Mouse (Mus musculus) hindbrain, embryonic 16.5 days (tissue): Measurements from ENCODE around the gene Igf2r. TPM values are rescaled to one million over a fixed set of nuclear protein-coding genes. Genes with fewer than 3 reads are reported as not detected.

ENCODE experiments used
- ATAC-seq: fragments of 200-750 bp; cut with Nextera tagmentation; 2 replicates; pipeline ENCODE4 v1.8.0; 2017; ENCODE audit warnings: moderate TSS enrichment, moderate library complexity
- H3K27ac ChIP-seq: fragments of 300-500 bp; sonication (generic); 2 replicates; pipeline ENCODE4 v1.5.1; 2014; ENCODE audit warnings: low read depth, mild to moderate bottlenecking, control low read depth, low read length, moderate library complexity
- H3K27me3 ChIP-seq: fragments of 300-500 bp; sonication (generic); replicated peaks from 2 replicates; pipeline ENCODE4 v1.6.1; 2014; ENCODE audit warnings: low read length; ENCODE audit not compliant: control insufficient read depth, insufficient read depth
- H3K36me3 ChIP-seq: fragments of 300-500 bp; sonication (generic); 2 replicates; pipeline ENCODE4 v1.6.1; 2014; ENCODE audit warnings: mild to moderate bottlenecking, low read length, moderate library complexity, mixed read lengths; ENCODE audit not compliant: control insufficient read depth, insufficient read depth
- H3K4me1 ChIP-seq: fragments of 300-500 bp; sonication (generic); 2 replicates; pipeline ENCODE4 v1.6.1; 2014; ENCODE audit warnings: low read depth, low read length; ENCODE audit not compliant: control insufficient read depth, insufficient read depth
- H3K4me2 ChIP-seq: fragments of 300-500 bp; sonication (generic); 2 replicates; pipeline ENCODE4 v1.6.1; 2014; ENCODE audit warnings: mild to moderate bottlenecking, low read length, control low read depth, moderate library complexity
- H3K4me3 ChIP-seq: fragments of 300-500 bp; sonication (generic); 2 replicates; pipeline ENCODE4 v1.5.1; 2014; ENCODE audit warnings: mild to moderate bottlenecking, low read length, control low read depth, moderate library complexity
- H3K9ac ChIP-seq: fragments of 300-500 bp; sonication (generic); 2 replicates; pipeline ENCODE4 v1.6.1; 2014; ENCODE audit warnings: low read depth, mild to moderate bottlenecking, control low read depth, low read length, moderate library complexity
- H3K9me3 ChIP-seq: fragments of 300-500 bp; sonication (generic); 2 replicates; pipeline ENCODE4 v1.6.1; 2014; ENCODE audit warnings: mild to moderate bottlenecking, low read length, moderate library complexity; ENCODE audit not compliant: control insufficient read depth
- WGBS: fragments of 180-500 bp; shearing (Covaris S2); extraction: QIAGEN DNeasy Blood & Tissue Kit; methylation state at CpG from one replicate; pipeline ENCODE4 v1.1.7; 2014; 5-methylcytosine and 5-hydroxymethylcytosine counted together
- polyA plus RNA-seq: library from polyadenylated mRNA; unstranded; fragments of >200 nt; fragmentation: Nextera tagmentation; extraction: Ambion mirVana; gene quantifications from 2 replicates; pipeline ENCODE4 v1.2.1, GENCODE M21; 2015

The Igf2r gene
- polyA plus RNA-seq, 1 experiment from 2014 or later, result 6.4 TPM

- WGBS, result 81% methylated on average over 6 of the region's 6 CpGs
- H3K4me2 ChIP-seq, result peak overlapping the region; percentile 76
- no peak for ATAC-seq
These were observed 2.1 kb downstream of the Igf2r start for GRCm38 (mm10) chr17:12767294-12767852.

GRCm38 (mm10) chr17:12763412-12763811 lies 6.1 kb downstream of the Igf2r start:
- WGBS, result 95% methylated on average over 2 of the region's 2 CpGs
- Histone ChIP-seq H3K9ac (no peak overlapping the region), H3K9me3 (no peaks in the 10 kb centered on the region), H3K4me3 (no peak overlapping the region), H3K4me1 (peaks cover 21% of the 10 kb centered on the region), H3K36me3 (no peaks in the 10 kb centered on the region), H3K27me3 (no peaks in the 10 kb centered on the region), H3K4me2 (no peak overlapping the region), H3K27ac (no peak overlapping the region)
- ATAC-seq, result no peak

More at GRCm38 (mm10) chr17:12767294-12767852, 2.1 kb downstream of the Igf2r start:
- no peaks in the 10 kb centered on the region for H3K9me3 ChIP-seq
- H3K36me3 ChIP-seq, result no peaks in the 10 kb centered on the region
- peaks cover 20% of the 10 kb centered on the region for H3K4me1 ChIP-seq
- no peaks in the 10 kb centered on the region for H3K27me3 ChIP-seq
- H3K27ac ChIP-seq, result no peak overlapping the region
- H3K4me3 ChIP-seq, result no peak overlapping the region
- no peak overlapping the region for H3K9ac ChIP-seq

- no peaks in the 10 kb centered on the region for H3K9me3 ChIP-seq
- H3K4me3 ChIP-seq, result no peak overlapping the region
- 79% methylated on average over 10 of the region's 10 CpGs for WGBS
- H3K27me3 ChIP-seq, result no peaks in the 10 kb centered on the region
- H3K9ac ChIP-seq, result no peak overlapping the region
- H3K27ac ChIP-seq, result no peak overlapping the region; the same call in 1 of the 2 replicates
- no peaks in the 10 kb centered on the region for H3K36me3 ChIP-seq
- ATAC-seq, result no peak
- no peak overlapping the region for H3K4me2 ChIP-seq
- H3K4me1 ChIP-seq, result peaks cover 7% of the 10 kb centered on the region; the same call in 1 of the 2 replicates
These were observed 8.9 kb downstream of the Igf2r start for GRCm38 (mm10) chr17:12760355-12761146.

GRCm38 (mm10) chr17:12759646-12760074 lies 9.8 kb downstream of the Igf2r start:
- 57% methylated on average over 8 of the region's 8 CpGs for WGBS
- Histone ChIP-seq H3K36me3 (no peaks in the 10 kb centered on the region), H3K4me3 (no peak overlapping the region), H3K27me3 (no peaks in the 10 kb centered on the region), H3K27ac (no peak overlapping the region; the same call in 1 of the 2 replicates), H3K4me2 (no peak overlapping the region), H3K9me3 (no peaks in the 10 kb centered on the region), H3K9ac (no peak overlapping the region), H3K4me1 (peaks cover 7% of the 10 kb centered on the region; the same call in 1 of the 2 replicates)
- peak; percentile 41; the same call in 1 of the 2 replicates for ATAC-seq

GRCm38 (mm10) chr17:12758701-12759455 lies 10.6 kb downstream of the Igf2r start:
- H3K9ac ChIP-seq, result no peak overlapping the region
- H3K4me2 ChIP-seq, result no peak overlapping the region
- H3K36me3 ChIP-seq, result no peaks in the 10 kb centered on the region
- H3K27ac ChIP-seq, result no peak overlapping the region
- no peaks in the 10 kb centered on the region for H3K9me3 ChIP-seq
- no peak overlapping the region for H3K4me3 ChIP-seq
- no peak for ATAC-seq
- peaks cover 7% of the 10 kb centered on the region; the same call in 1 of the 2 replicates for H3K4me1 ChIP-seq
- WGBS, result 90% methylated on average over 12 of the region's 12 CpGs
- no peaks in the 10 kb centered on the region for H3K27me3 ChIP-seq

GRCm38 (mm10) chr17:12757990-12758389 lies 11.5 kb downstream of the Igf2r start:
- ATAC-seq, result peak; percentile 53; the same call in 1 of the 2 replicates
- no peak overlapping the region for H3K9ac ChIP-seq
- H3K27me3 ChIP-seq, result no peaks in the 10 kb centered on the region
- no peak overlapping the region for H3K4me3 ChIP-seq
- no peaks in the 10 kb centered on the region for H3K36me3 ChIP-seq
- peaks cover 7% of the 10 kb centered on the region; the same call in 1 of the 2 replicates for H3K4me1 ChIP-seq
- no peak overlapping the region for H3K27ac ChIP-seq
- no peak overlapping the region for H3K4me2 ChIP-seq
- no peaks in the 10 kb centered on the region for H3K9me3 ChIP-seq
- WGBS, result 43% methylated on average over 5 of the region's 5 CpGs

GRCm38 (mm10) chr17:12757161-12757560 lies 12.3 kb downstream of the Igf2r start:
- WGBS, result 81% methylated on average over 6 of the region's 6 CpGs
- H3K27me3 ChIP-seq, result no peaks in the 10 kb centered on the region
- ATAC-seq, result no peak
- H3K36me3 ChIP-seq, result no peaks in the 10 kb centered on the region
- no peak overlapping the region for H3K4me2 ChIP-seq
- H3K4me1 ChIP-seq, result peaks cover 7% of the 10 kb centered on the region; the same call in 1 of the 2 replicates
- no peak overlapping the region for H3K27ac ChIP-seq
- H3K9me3 ChIP-seq, result no peaks in the 10 kb centered on the region
- no peak overlapping the region for H3K4me3 ChIP-seq
- no peak overlapping the region for H3K9ac ChIP-seq

GRCm38 (mm10) chr17:12755951-12756350 lies 13.5 kb downstream of the Igf2r start:
- Histone ChIP-seq H3K27ac (no peak overlapping the region), H3K4me2 (no peak overlapping the region), H3K4me1 (peaks cover 12% of the 10 kb centered on the region; the same call in 1 of the 2 replicates), H3K27me3 (no peaks in the 10 kb centered on the region), H3K9me3 (no peaks in the 10 kb centered on the region), H3K36me3 (no peaks in the 10 kb centered on the region), H3K9ac (no peak overlapping the region), H3K4me3 (no peak overlapping the region)
- ATAC-seq, result no peak
- WGBS, result 89% methylated on average over 4 of the region's 4 CpGs

- Histone ChIP-seq H3K9ac (no peak overlapping the region), H3K27ac (no peak overlapping the region), H3K4me2 (no peak overlapping the region), H3K36me3 (no peaks in the 10 kb centered on the region), H3K9me3 (no peaks in the 10 kb centered on the region), H3K4me3 (no peak overlapping the region), H3K27me3 (no peaks in the 10 kb centered on the region), H3K4me1 (peaks cover 17% of the 10 kb centered on the region)
- 85% methylated on average over 4 of the region's 4 CpGs for WGBS
- no peak for ATAC-seq
These were observed 14.3 kb downstream of the Igf2r start for GRCm38 (mm10) chr17:12755146-12755545.
